In the genomic region with DNA sequence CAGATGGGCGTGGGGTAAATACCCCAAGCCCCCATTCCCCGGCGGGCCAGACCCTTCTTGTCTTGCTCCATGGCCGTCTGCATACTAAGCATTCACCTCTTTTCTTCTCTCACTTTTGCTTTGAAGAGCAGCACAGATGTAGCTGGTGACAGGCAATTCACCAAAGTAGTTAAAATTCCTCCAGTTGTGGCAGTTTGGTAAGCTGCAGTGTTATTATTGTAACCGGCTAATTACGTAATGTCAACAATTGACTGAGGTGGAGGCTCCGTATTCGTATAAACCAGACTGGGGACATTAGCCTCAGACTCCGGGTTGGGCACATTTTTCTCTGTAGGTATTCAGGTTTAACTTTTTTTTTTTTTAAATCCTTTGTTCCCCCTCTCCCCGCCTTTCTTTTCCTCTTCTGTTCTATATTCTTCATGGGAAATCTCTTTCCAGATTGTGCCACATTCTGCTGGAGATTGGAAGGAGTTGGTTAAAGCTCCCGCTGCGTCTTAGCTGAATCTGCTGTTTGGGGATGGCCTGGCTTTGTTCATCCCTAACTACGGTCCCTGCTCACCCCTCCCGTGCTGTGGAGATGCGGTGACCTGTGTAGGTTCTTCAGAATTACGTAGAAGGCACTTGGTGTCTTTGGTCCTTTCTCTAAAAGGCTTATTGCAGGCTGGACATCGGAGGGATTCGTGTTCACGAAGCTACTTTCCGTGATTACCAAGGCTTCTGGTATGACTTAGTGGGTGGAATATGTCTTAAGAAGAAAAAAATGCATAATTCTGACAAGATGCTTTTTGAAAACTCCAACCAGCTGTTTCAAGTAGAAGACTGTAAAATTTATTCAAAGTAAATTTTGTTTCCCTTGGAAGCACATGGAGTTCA, we compare ENCODE assay signal across 9 mouse cellular contexts.
A peak's percentile ranks its signal among the peaks of the same experiment; 100 is the strongest.
DNase-seq lines count a peak whose midpoint lies in the region; ATAC-seq and TF ChIP-seq lines count a peak whose summit lies in the region.
"Had no signal": no experiment of that assay in that cellular context is flagged by ENCODE, and none has a peak within 500 bp of the region (broad histone marks: within the 10 kb centered on the region; RNA-seq: fewer than 3 reads in every experiment).

No protein-coding gene starts in this region.

- peak; percentile 36 for DNase-seq in lung, postnatal 36 days
- DNase-seq in lung, adult 2 months: no peak
- DNase-seq in embryonic facial prominence, embryonic 11.5 days (ENCODE audit: low spot score): peak; percentile 64
- DNase-seq in yolk sac, embryonic 10.5 days (ENCODE audit: low spot score): no peak
- DNase-seq: heart, postnatal 10 days; liver, embryonic 13.5 days had no signal

- H3K9ac ChIP-seq in embryonic facial prominence, embryonic 11.5 days (replicated peaks; ENCODE audit: low read length): peak overlapping the region; percentile 44
- no peak overlapping the region for H3K9ac ChIP-seq in hindbrain, embryonic 13.5 days
- H3K9ac ChIP-seq in stomach, embryonic 16.5 days (ENCODE audit: low read length): no peak overlapping the region
- H3K9ac ChIP-seq: liver, embryonic 13.5 days had no signal

- 61% methylated on average over 20 of the region's 20 CpGs for WGBS in lung, adult 2 months
- WGBS in embryonic facial prominence, embryonic 11.5 days: 18% methylated on average over 20 of the region's 20 CpGs
- WGBS in hindbrain, embryonic 13.5 days: 24% methylated on average over 20 of the region's 20 CpGs
- 48% methylated on average over 20 of the region's 20 CpGs for WGBS in stomach, embryonic 16.5 days

- H3K9me3 ChIP-seq in embryonic facial prominence, embryonic 11.5 days (replicated peaks; ENCODE audit: control insufficient read depth, low read length): no peaks in the 10 kb centered on the region
- H3K9me3 ChIP-seq in hindbrain, embryonic 13.5 days: no peaks in the 10 kb centered on the region
- no peaks in the 10 kb centered on the region for H3K9me3 ChIP-seq in stomach, embryonic 16.5 days (replicated peaks; ENCODE audit: control insufficient read depth, low read length)
- H3K9me3 ChIP-seq: liver, embryonic 13.5 days had no signal

- H3K36me3 ChIP-seq in embryonic facial prominence, embryonic 11.5 days (replicated peaks; ENCODE audit: control insufficient read depth, insufficient read depth, low read depth, low read length): no peaks in the 10 kb centered on the region
- H3K36me3 ChIP-seq in hindbrain, embryonic 13.5 days: no peaks in the 10 kb centered on the region
- no peaks in the 10 kb centered on the region for H3K36me3 ChIP-seq in stomach, embryonic 16.5 days (ENCODE audit: control insufficient read depth, insufficient read depth, low read length)
- H3K36me3 ChIP-seq: liver, embryonic 13.5 days had no signal

- H3K27me3 ChIP-seq in embryonic facial prominence, embryonic 11.5 days (ENCODE audit: control insufficient read depth, insufficient read depth, low read length): no peaks in the 10 kb centered on the region
- no peaks in the 10 kb centered on the region for H3K27me3 ChIP-seq in hindbrain, embryonic 13.5 days
- H3K27me3 ChIP-seq in stomach, embryonic 16.5 days (ENCODE audit: control insufficient read depth, insufficient read depth, low read length): no peaks in the 10 kb centered on the region
- H3K27me3 ChIP-seq: liver, embryonic 13.5 days had no signal

- peaks cover 32% of the 10 kb centered on the region for H3K4me1 ChIP-seq in lung, adult 2 months (ENCODE audit: control insufficient read depth, insufficient read depth, low read length)
- H3K4me1 ChIP-seq in embryonic facial prominence, embryonic 11.5 days (ENCODE audit: control insufficient read depth, insufficient read depth, low read length): peaks cover 6% of the 10 kb centered on the region
- H3K4me1 ChIP-seq in hindbrain, embryonic 13.5 days (replicated peaks): peaks cover 34% of the 10 kb centered on the region
- H3K4me1 ChIP-seq in stomach, embryonic 16.5 days (ENCODE audit: control insufficient read depth, insufficient read depth, low read length): peaks cover 7% of the 10 kb centered on the region

- no peak overlapping the region for H3K4me3 ChIP-seq in lung, adult 2 months (replicated peaks; ENCODE audit: extremely low read depth, low read depth, low read length)
- H3K4me3 ChIP-seq in embryonic facial prominence, embryonic 11.5 days (ENCODE audit: low read depth, low read length): no peak overlapping the region
- no peak overlapping the region for H3K4me3 ChIP-seq in hindbrain, embryonic 13.5 days
- no peak overlapping the region for H3K4me3 ChIP-seq in stomach, embryonic 16.5 days (replicated peaks; ENCODE audit: low read length)
- H3K4me3 ChIP-seq: liver, embryonic 13.5 days had no signal

- peak overlapping the region; percentile 23 for H3K4me2 ChIP-seq in embryonic facial prominence, embryonic 11.5 days (ENCODE audit: low read depth, low read length)
- peak overlapping the region; percentile 13 for H3K4me2 ChIP-seq in hindbrain, embryonic 13.5 days
- H3K4me2 ChIP-seq in stomach, embryonic 16.5 days (ENCODE audit: low read depth, low read length): peak overlapping the region; percentile 25; the same call in 1 of the 2 replicates
- H3K4me2 ChIP-seq: liver, embryonic 13.5 days had no signal

- peak; percentile 60; the same call in 1 of the 2 replicates for ATAC-seq in embryonic facial prominence, embryonic 11.5 days (replicated peaks; ENCODE audit: insufficient number of reproducible peaks, low FRiP score, low TSS enrichment, low read depth)
- no peak for ATAC-seq in hindbrain, embryonic 13.5 days (ENCODE audit: low FRiP score)
- no peak for ATAC-seq in stomach, embryonic 16.5 days (ENCODE audit: insufficient read depth, low FRiP score)
- ATAC-seq in megakaryocyte, adult 5-6 weeks (ENCODE audit: poor library complexity, severe bottlenecking): no peak

- no peak for TF ChIP-seq CTCF in lung, adult 2 months (IDR thresholded peaks at IDR 0.05; ENCODE audit: insufficient read depth, low read length)

- H3K27ac ChIP-seq in embryonic facial prominence, embryonic 11.5 days (replicated peaks; ENCODE audit: low read depth, low read length): peak overlapping the region; percentile 83
- H3K27ac ChIP-seq in hindbrain, embryonic 13.5 days: no peak overlapping the region
- no peak overlapping the region; the same call in 1 of the 2 replicates for H3K27ac ChIP-seq in stomach, embryonic 16.5 days (ENCODE audit: low read length)
- H3K27ac ChIP-seq: liver, embryonic 13.5 days had no signal

- TF ChIP-seq POLR2A in lung, adult 2 months (IDR thresholded peaks at IDR 0.05; ENCODE audit: borderline replicate concordance, extremely low read depth, low read depth, low read length): no peak

Comparison
In these comparisons a context has a peak if more than half of its experiments do, and no peak if none do; other contexts are left out.
1. DNase-seq: peak in lung, postnatal 36 days (single experiment) and embryonic facial prominence, embryonic 11.5 days (single experiment); none in lung, adult 2 months (single experiment) and yolk sac, embryonic 10.5 days (single experiment).
2. Peak in every context shown above with its lines, with median percentiles within 50 percentile points of each other: H3K4me2 ChIP-seq.